Mouse (Mus musculus) spleen, adult 2 months (tissue): ENCODE results near the gene Ceacam10.

Experiments
- CTCF ChIP-seq: fragments of 200-500 bp; IDR thresholded peaks from 2 replicates; pipeline ENCODE4 v1.5.1; 2011; ENCODE audit warnings: mild to moderate bottlenecking, inconsistent platforms; ENCODE audit not compliant: insufficient read depth, insufficient read length, insufficient replicate concordance; ENCODE audit errors: extremely low read depth
- POLR2A ChIP-seq: fragments of 200-500 bp; IDR thresholded peaks from 2 replicates; pipeline ENCODE4 v1.6.1; 2011; ENCODE audit warnings: low read depth, low read length, inconsistent platforms

GRCm38 (mm10) chr7:24802149-24802767, 25.3 kb downstream of the Ceacam10 start:
- TF ChIP-seq CTCF: no peak
- no peak for TF ChIP-seq POLR2A
